Mouse (Mus musculus) liver, embryonic 14.5 days (tissue): Measurements from ENCODE around the gene Bnip3.

Source experiments
- CTCF ChIP-seq: IDR thresholded peaks from 2 replicates; pipeline ENCODE4 v1.5.1; 2016; ENCODE audit warnings: antibody characterized with exemption, low read depth, control low read depth
- EP300 ChIP-seq: IDR thresholded peaks from 2 replicates; pipeline ENCODE4 v1.6.1; 2016; ENCODE audit warnings: antibody characterized with exemption, low read depth

DNA sequence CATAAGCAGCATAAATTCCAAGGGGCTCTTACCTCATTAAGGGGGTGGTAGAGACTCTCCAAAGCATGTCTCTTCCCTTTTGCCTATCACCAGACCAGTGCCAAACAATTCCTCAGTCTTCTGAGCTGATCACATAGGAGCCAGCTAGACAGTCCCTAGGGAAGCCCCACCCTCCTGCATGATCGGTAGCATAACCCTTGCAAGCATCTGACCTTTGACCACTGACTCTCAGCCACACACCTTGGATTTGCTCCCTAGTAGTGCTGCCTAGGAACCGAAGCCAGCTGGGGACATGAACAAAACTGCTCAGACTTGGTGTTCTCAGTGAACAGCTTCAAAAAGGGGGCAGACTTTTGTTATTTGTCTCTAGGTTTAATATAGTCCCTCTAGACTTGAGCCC, 11.2 kb downstream of the Bnip3 start:
- TF ChIP-seq CTCF (no peak), EP300 (no peak)
